Mouse (Mus musculus) retina, embryonic 14.5 days (tissue): ENCODE results near the gene Gjd3.

Experiments used
- DNase-seq: peaks from one replicate; pipeline ENCODE4 v3.0.0-alpha.2; 2015; ENCODE audit warnings: low spot score

The Gjd3 gene

DNA sequence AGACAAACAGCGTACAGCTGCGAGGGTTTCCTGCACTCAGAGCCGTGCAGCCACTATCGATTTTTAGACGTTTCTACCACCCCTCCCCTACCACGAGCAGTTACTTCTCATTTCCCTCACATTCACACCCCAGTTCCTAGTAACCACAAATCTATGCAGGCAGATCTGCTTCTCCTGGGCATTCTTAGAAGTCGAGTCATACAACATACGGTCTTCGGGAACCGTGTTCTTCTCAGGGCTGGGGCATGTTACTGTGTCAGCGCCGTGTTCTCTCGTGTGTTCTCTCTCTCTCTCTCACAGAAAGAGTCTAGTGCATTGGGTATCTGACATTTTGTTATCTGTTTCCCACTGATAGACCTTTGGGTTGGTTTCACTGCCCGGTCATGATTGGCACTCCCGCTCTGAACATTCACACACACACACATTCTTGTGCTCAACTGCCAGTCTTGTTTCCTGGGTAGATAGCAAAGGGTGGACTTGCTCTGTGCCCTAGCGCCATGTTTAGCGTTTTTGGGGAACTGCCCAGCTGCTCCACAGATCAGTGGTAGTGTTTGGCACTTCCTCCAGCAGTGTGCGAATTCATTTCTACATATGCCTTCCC, 34.7 kb downstream of the Gjd3 start:
- DNase-seq, result no peak

DNA sequence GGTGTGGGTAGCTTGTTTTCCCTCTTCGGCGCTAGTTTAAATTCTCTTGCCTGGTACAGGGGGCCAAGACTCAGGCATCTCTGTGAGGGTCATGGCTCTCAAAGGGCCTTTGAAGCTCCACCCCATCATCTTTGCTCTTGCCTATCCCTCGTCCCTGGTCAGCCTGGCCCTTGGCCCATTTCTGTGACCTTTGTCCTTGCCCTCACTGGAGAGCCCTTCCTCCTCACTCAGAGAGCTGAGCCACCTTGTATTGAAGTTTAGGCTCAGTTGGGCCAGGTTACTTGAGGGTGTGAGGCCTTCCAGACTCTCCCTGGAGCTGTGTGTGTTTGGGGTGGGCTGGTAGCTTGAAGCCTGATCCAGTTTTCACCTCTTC, 37.2 kb downstream of the Gjd3 start:
- no peak for DNase-seq

DNA sequence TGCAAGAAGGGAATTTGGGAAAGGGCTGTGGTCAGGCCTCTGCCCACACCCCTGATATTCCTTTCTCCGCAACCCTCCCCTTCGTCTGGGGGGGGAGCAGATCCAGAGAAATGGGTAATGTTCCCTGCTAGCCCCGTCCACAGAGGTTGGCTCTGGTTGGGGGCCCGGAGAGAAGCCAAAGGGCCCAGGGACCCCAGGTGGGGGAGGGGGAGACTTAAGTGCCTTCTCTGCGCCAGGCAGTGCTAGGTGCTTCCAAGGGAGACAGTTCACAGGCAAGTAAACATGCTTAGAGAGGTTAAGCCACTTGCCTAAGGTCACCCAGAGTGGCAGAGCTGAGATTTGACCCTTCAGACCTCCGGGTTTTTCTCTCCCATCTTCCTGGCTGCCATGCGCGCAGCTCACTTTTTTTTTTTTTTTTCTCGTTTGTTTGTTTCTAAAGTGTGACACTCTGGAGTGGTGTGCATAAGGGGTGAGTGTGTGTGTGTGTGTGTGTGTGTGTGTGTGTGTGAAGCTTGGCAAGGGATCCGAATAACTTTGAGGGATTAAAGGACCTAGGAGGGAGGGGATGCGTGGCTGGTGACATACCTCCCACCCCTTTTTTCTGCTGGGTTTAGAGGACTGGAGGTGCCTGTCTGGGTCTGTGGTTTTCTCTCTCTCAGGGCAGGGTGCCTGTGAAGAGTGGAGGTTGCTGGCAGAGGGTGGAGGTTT, 37.8 kb downstream of the Gjd3 start:
- DNase-seq, result no peak

DNA sequence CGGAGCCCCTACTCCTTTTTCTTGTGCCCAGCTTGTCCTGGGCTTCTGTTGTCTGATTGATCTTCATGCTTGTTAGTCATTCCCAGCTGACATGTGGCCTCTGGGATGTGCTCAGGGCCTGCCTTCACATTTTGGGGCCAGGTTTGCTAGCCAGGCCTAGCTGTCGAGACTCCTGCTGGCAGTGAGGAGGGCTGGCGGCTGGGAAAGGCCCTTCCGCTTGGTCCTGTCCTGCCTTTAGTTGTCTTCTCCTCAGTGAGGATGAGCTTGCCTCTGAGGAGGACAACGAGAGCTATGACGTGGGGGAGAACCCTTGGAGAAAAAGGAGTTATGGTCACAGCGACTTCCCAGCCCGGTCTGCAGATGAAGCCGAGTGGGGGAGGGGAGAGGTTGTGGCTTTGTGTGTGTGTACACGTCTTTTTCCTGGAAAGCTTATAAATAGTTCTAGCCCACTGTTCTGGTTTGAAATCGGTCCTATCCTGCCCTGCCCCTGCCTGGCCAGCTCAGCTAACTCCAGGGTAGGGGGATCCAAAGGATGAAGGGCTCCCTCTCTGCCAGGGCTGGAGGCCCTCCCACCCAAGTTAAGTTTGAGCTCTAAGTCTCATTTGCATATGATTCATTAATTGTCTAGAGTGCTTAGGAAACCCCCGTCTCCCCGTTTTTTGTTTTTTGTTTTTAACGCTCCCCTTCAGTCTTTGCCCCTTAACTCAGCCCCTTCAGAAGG, 38.9 kb downstream of the Gjd3 start:
- DNase-seq, result no peak

GRCm38 (mm10) chr11:98942923-98943641, 39.7 kb downstream of the Gjd3 start:
- no peak for DNase-seq

- no peak for DNase-seq
These were observed 40.3 kb downstream of the Gjd3 start for GRCm38 (mm10) chr11:98942555-98942922.

DNA sequence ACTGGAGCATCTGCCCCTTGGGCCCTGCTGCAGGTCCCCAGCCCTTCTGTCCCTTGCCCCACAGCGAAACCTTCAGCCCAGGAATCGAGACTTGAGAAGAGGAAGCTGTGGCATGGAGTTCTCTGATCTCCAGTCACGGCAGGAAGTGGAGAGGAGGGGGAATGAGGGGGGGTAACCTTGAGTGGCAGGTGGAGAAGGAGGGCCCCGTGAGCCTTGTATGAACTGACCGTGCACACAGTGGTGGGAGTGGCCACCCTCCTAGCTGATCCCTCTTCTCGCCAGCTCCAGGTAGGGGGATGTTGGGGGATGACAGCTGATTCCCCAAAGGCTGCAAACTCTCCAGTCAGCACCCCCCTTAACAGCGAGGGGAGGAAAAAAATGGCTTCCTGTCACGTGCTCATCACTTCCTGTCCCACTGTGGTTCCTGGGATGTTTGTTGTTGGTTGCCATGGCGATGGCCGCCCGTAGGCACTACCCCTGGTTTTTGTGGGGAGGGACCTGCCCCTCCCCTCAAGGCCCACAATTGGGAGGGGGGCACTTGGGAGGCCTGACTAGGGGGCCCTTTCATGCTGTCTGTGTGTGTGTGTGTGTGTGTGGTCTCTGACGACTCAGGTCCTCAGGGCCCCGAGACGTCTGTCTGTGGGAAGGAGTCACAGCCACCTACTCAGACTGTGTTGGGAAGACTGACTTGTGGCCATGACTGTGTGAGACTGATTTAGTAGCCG, 40.8 kb downstream of the Gjd3 start:
- peak; percentile 80 for DNase-seq

DNA sequence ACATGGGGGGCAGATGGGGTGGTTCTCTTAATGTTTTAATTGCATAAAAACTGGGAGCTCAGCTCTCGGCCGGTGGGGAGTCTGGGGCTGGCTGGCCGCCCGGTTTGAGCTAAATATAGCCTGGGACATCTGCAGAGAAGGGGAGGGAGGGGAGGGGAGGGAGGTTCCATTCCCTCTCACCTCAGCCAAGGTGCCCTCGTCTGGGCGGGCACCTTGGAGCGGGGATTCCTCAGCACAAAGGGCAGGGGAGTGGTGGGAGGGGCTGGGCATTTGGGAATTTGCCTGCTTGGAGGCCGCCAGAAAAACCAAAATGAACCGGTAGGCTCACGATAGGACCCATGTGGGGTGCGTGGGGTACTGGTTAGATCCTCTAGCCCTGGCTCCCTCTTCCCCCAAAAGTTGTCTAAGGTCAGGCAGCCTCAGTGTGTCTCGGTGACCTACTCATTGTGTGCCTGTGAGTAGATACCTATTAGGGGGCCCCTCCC, 41.4 kb downstream of the Gjd3 start:
- no peak for DNase-seq

DNA sequence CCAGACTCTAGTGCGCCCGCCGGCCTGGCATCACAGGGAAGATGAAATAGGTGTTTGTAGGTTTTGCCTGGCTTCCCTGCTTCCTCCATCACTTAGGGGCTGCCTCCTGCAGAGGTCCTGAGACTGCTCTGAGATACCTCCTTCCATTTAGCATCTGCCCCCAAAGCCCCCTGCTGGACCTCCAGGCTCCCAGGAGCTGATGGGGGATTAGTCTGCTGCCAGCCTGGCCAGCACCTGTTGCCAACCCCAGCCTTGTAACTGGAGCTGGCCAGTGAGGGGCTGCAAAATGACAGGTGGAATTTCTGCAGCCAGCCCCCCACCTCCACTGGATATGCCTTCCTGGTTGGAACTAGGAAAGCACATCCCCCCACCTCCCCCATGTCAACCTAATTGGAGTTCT, 42.0 kb downstream of the Gjd3 start:
- DNase-seq, result peak; percentile 35

- no peak for DNase-seq
These were observed 42.7 kb downstream of the Gjd3 start for GRCm38 (mm10) chr11:98939953-98940641.

DNA sequence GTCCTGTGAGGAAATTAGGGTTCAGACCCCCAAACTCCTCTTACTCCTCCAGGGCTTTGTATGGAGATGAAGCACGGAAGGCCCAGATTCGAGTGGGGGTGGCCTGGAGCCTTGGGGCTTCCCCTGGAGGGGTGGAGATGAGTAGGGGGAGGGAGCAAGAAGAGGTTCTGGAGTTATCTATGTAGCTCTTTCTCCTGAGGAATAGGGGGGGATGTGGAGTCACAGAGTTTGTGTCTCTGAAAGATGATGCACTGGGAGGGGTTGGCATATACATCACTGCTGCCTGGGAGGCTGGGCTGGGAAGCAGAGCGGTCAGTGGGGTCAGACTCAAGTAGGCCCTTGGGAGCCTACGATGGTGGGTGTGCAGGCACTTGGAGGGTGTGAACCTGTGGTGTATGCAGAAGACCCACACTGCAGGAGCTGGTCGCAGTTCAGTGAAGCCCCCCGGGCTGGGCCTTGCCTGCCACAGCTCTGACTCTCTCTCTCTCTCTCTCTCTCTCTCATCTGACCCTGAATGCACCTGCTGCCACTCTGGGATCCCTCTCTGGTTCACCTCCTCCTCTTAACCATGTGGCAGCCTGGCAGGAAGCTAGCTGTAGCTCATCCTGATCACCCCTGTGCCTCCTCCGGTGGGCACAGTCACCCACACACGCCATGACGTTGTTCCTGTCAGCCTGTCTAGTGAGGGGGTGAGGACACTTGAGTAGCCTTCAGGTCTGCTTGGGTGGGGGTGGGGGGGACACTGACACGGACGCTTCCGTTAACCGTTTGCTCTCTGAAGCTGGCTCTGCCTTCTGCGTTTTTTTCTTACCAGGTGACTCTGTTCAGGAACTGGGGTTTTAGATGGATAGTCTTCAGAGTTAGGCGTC, 43.5 kb downstream of the Gjd3 start:
- no peak for DNase-seq

GRCm38 (mm10) chr11:98938701-98939083, 44.1 kb downstream of the Gjd3 start:
- no peak for DNase-seq

DNA sequence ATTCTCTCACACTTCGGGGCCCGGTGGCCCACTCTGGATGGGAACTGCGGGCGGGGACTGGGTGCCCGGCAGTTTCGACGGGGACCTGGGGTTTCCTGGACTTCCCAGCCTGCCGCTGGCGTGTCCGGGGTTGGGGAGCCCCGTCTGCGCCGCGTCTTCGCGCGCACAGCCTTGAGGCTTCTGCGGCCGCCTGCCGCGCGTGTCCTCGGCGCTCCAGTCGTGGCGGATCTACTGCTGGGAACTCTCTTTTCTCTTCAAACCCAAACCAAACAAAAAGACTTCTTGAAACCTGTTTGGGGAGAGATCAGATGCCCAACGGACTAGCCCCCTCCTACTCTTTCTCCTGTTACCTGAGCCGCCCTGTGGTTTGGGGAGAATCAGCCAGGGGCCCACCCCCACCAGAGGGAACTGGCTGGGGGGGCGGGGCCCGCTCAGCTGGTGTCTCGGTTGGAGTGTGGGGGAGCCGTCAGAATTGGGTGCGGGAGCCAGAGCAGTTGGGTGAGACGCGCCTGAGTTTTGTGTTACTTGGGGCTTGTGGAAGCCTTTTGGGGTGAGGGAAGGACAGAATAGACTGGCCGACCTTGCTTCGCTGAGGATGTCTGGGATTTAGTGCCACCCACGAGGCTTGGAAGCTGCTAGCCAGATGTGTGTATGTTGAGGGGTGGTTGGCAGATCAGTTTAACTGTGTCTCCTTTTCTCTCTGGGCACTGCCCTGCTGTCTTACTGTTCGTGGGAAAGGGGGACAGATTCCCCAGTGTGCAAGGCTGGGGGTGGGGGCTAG, 44.7 kb downstream of the Gjd3 start:
- peak; percentile 28 for DNase-seq

GRCm38 (mm10) chr11:98937410-98937913, 45.4 kb downstream of the Gjd3 start:
- peak; percentile 88 for DNase-seq

DNA sequence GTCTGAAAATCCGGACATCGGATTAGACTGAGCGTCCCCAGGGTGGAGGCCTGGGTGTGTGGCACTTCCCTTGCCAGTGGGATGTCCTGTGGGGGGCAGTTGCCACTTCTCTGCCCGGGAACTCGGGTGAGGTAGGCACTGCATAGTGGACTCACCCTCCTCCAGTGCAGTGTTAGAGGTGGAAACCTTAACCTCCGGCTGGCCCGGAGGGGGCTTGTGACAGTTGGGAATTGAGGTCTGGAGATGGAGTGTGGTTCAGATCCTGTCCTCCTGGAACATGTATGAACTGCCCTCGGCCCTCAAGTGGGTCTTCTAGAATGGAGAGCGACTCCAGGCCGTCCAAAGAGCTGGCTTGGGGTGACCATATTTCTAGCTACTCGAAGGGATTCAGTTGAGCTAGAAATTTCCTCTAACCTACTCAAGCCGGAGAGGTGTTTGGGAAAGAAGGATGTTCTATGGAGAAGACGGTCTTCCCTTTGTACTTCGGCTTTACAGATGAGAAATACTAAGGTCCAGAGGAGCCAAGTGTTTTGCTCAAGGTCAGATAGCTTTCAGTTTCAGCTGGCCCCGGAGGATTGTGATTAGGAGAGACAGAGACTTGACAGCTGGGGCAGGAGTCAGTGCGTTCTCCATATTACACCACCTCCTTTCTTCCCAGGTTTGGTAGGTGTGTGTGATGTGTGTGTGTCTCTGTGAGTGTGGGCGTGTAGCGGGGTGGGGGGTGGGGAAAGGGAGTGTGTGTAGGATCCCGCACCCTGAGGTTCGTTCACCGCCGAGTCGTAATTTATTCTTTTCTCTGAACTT, 46.0 kb downstream of the Gjd3 start:
- DNase-seq, result no peak

- no peak for DNase-seq
These were observed 46.6 kb downstream of the Gjd3 start for GRCm38 (mm10) chr11:98936170-98936569.

- no peak for DNase-seq
These were observed 47.7 kb downstream of the Gjd3 start for GRCm38 (mm10) chr11:98935123-98935522.

- DNase-seq, result no peak
These were observed 48.4 kb downstream of the Gjd3 start for GRCm38 (mm10) chr11:98934367-98934766.
